Mouse (Mus musculus) intestine, embryonic 15.5 days (tissue): Measurements from ENCODE around the gene Olfr114. TPM values are rescaled to one million over a fixed set of nuclear protein-coding genes. Genes with fewer than 3 reads are reported as not detected.
A peak's percentile ranks its signal among the peaks of the same experiment; 100 is the strongest.

Experiments used
- ATAC-seq: fragments of 200-750 bp; cut with Nextera tagmentation; 2 replicates; pipeline ENCODE4 v1.8.0; 2017; ENCODE audit warnings: moderate TSS enrichment, moderate library complexity
- H3K27ac ChIP-seq: fragments of 300-500 bp; sonication (generic); 2 replicates; pipeline ENCODE4 v1.5.1; 2015; ENCODE audit warnings: mild to moderate bottlenecking, inconsistent platforms
- H3K27me3 ChIP-seq: fragments of 300-500 bp; sonication (generic); replicated peaks from 2 replicates; pipeline ENCODE4 v1.6.1; 2015; ENCODE audit warnings: inconsistent platforms
- H3K36me3 ChIP-seq: fragments of 300-500 bp; sonication (generic); 2 replicates; pipeline ENCODE4 v1.6.1; 2015; ENCODE audit warnings: inconsistent platforms
- H3K4me1 ChIP-seq: fragments of 300-500 bp; sonication (generic); replicated peaks from 2 replicates; pipeline ENCODE4 v1.6.1; 2015; ENCODE audit warnings: inconsistent platforms
- H3K4me2 ChIP-seq: fragments of 300-500 bp; sonication (generic); replicated peaks from 2 replicates; pipeline ENCODE4 v1.6.1; 2015; ENCODE audit warnings: mild to moderate bottlenecking, inconsistent platforms
- H3K4me3 ChIP-seq: fragments of 300-500 bp; sonication (generic); replicated peaks from 2 replicates; pipeline ENCODE4 v1.5.1; 2015; ENCODE audit warnings: inconsistent platforms
- H3K9ac ChIP-seq: fragments of 300-500 bp; sonication (generic); 2 replicates; pipeline ENCODE4 v1.6.1; 2015; ENCODE audit warnings: inconsistent platforms
- H3K9me3 ChIP-seq: fragments of 300-500 bp; sonication (generic); 2 replicates; pipeline ENCODE4 v1.6.1; 2016; ENCODE audit warnings: inconsistent platforms
- WGBS: fragments of 180-500 bp; shearing (Covaris S2); methylation state at CpG from one replicate; pipeline ENCODE4 v1.1.7; 2015; 5-methylcytosine and 5-hydroxymethylcytosine counted together
- polyA plus RNA-seq: library from polyadenylated mRNA; unstranded; fragments of >200 nt; fragmentation: Nextera tagmentation; extraction: Ambion mirVana; gene quantifications from 2 replicates; pipeline ENCODE4 v1.2.1, GENCODE M21; 2015

Olfr114 gene
- polyA plus RNA-seq, result not detected in 2 replicates

DNA sequence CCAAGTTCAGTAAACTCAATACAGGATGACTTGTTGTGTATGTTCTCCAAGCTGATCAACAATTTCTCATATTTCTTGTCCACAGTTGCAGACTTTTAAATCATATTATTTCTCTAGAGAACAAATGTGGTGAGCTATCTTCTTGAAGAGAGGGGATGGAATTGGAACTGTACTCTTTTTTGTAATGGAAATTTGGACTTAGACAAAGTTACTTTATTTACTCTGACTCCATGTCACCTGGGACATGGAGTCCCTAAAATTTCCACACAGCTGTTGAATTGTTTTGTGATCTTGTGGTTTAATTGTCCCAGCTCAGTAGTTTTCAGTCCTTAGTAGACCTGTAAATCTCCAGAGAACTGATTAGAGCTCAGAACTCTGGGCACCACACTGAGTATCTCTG, at the start of gene Olfr114:
Olfr114 (minus strand) TSS at position 101 of the 400 bp plus-strand sequence.
- Histone ChIP-seq H3K4me1 (no peaks in the 10 kb centered on the region), H3K9ac (no peak within 1 kb of the TSS), H3K4me2 (no peak within 1 kb of the TSS), H3K4me3 (no peak within 1 kb of the TSS), H3K9me3 (no peaks in the 10 kb centered on the region), H3K27me3 (no peaks in the 10 kb centered on the region), H3K36me3 (no peaks in the 10 kb centered on the region), H3K27ac (no peak within 1 kb of the TSS)
- ATAC-seq, result no peak

DNA sequence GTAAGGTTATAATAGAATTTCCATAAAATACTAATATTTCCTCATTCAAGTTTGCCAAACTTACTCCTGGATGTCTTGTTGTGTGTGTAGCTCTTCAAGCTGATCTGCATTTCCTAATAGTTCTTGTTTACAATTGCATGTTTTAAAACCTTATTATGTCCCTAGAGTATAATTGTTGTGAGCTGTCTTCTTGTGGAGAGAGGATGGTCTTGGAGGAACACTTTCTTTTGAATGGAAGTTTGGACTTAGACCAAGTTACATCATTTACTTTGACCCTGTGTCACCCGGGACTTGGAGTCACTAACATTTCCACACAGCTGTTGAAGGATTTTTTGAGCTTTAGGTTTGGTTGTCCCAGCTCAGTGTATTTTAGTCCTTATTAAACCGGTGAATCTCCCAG, 34.5 kb upstream of the Olfr114 start, which contains the start of the genes Olfr115 and Olfr116:
Olfr115 (minus strand) TSS at position 101 of the 400 bp plus-strand sequence.
Olfr116 (minus strand) TSS at position 191 of the 400 bp plus-strand sequence.
- H3K9ac ChIP-seq, result no peak within 1 kb of the TSS
- 85% methylated on average over 2 of the region's 2 CpGs for WGBS
- no peaks in the 10 kb centered on the region for H3K36me3 ChIP-seq
- ATAC-seq, result no peak
- H3K4me1 ChIP-seq, result no peaks in the 10 kb centered on the region
- H3K4me2 ChIP-seq, result no peak within 1 kb of the TSS
- no peaks in the 10 kb centered on the region for H3K27me3 ChIP-seq
- no peak within 1 kb of the TSS for H3K4me3 ChIP-seq
- no peak within 1 kb of the TSS for H3K27ac ChIP-seq
- 0 out of 2 replicates have a peak, but pooled peaks cover 4% of the 10 kb centered on the region for H3K9me3 ChIP-seq

DNA sequence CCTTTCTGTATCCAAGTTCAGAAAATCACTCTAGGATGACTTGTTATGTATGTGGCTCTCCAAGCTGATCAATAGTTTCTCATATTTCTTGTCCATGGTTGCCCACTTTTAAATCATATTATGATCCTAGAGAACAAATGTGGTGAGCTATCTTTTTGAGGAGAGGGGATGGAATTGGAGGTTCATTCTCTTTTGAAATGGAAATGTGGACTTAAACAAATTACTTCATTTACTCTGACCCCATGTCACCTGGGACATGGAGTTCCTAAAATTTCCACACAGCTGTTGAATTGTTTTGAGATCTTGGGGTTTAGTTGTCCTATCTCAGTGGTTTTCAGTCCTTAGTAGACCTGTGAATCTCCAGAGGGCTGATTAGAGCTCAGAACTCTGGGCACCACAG, 15.0 kb downstream of the Olfr114 start, which contains the start of gene Olfr113:
Olfr113 (minus strand) TSS at position 101 of the 400 bp plus-strand sequence.
- H3K9ac ChIP-seq, result no peak within 1 kb of the TSS
- ATAC-seq, result no peak

GRCm38 (mm10) chr17:37569351-37569750, 23.2 kb downstream of the Olfr114 start, which contains the start of gene Olfr112:
Gene Olfr112, minus strand, starts transcription at chr17:37569451.
- Histone ChIP-seq H3K4me1 (no peaks in the 10 kb centered on the region), H3K9ac (no peak within 1 kb of the TSS), H3K36me3 (no peaks in the 10 kb centered on the region), H3K4me2 (no peak within 1 kb of the TSS), H3K27me3 (no peaks in the 10 kb centered on the region), H3K27ac (no peak within 1 kb of the TSS), H3K9me3 (no peaks in the 10 kb centered on the region), H3K4me3 (no peak within 1 kb of the TSS)
- ATAC-seq, result no peak

More for the DNA sequence above, 15.0 kb downstream of the Olfr114 start, which contains the start of gene Olfr113:
- no peaks in the 10 kb centered on the region for H3K9me3 ChIP-seq
- H3K36me3 ChIP-seq, result no peaks in the 10 kb centered on the region
- no peak within 1 kb of the TSS for H3K4me3 ChIP-seq
- H3K27ac ChIP-seq, result no peak within 1 kb of the TSS
- no peaks in the 10 kb centered on the region for H3K27me3 ChIP-seq
- H3K4me2 ChIP-seq, result no peak within 1 kb of the TSS
- no peaks in the 10 kb centered on the region for H3K4me1 ChIP-seq

GRCm38 (mm10) chr17:37558913-37559615, 33.5 kb downstream of the Olfr114 start:
- no peak overlapping the region for H3K4me2 ChIP-seq
- ATAC-seq, result peak; percentile 97
- no peaks in the 10 kb centered on the region for H3K9me3 ChIP-seq
- H3K27me3 ChIP-seq, result no peaks in the 10 kb centered on the region
- H3K27ac ChIP-seq, result no peak overlapping the region
- no peaks in the 10 kb centered on the region for H3K4me1 ChIP-seq
- no peak overlapping the region for H3K4me3 ChIP-seq
- WGBS, result 54% methylated on average over 1 of the region's 1 CpGs
- no peaks in the 10 kb centered on the region for H3K36me3 ChIP-seq
- no peak overlapping the region for H3K9ac ChIP-seq

DNA sequence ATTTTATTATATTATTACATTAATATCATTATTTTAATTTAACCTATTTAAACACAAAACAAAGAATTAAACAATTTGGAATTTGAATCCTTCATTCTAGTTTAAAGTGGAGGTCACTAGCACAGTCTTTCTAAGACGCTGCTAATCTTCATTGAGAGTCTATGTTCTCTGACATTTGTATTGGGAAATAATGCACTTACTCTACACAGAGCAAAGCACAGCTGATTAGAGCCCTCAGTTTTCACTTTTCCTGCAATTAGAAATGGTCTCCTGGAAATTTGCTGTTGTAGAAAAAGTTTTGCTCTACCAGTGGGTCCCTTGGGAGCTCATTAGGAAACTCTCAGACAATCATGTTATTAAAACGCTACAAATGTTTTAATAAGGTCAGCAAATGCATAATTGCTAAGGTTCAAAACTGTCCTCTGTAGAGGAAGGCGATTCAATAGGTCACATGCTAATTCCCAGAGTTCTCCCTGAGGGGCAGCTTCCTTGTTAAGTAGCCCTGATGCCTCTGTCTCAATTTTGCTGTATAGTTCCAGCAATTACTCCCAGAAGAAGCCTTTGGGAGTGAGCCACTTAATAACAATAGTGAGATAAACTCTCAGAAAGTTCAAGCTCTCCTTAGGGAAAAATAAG, 48.6 kb downstream of the Olfr114 start:
- H3K4me3 ChIP-seq, result no peak overlapping the region
- H3K36me3 ChIP-seq, result no peaks in the 10 kb centered on the region
- no peaks in the 10 kb centered on the region for H3K9me3 ChIP-seq
- ATAC-seq, result no peak
- 67% methylated on average over 3 of the region's 3 CpGs for WGBS
- H3K27ac ChIP-seq, result no peak overlapping the region
- no peaks in the 10 kb centered on the region for H3K4me1 ChIP-seq
- no peaks in the 10 kb centered on the region for H3K27me3 ChIP-seq
- no peak overlapping the region for H3K9ac ChIP-seq
- no peak overlapping the region for H3K4me2 ChIP-seq

DNA sequence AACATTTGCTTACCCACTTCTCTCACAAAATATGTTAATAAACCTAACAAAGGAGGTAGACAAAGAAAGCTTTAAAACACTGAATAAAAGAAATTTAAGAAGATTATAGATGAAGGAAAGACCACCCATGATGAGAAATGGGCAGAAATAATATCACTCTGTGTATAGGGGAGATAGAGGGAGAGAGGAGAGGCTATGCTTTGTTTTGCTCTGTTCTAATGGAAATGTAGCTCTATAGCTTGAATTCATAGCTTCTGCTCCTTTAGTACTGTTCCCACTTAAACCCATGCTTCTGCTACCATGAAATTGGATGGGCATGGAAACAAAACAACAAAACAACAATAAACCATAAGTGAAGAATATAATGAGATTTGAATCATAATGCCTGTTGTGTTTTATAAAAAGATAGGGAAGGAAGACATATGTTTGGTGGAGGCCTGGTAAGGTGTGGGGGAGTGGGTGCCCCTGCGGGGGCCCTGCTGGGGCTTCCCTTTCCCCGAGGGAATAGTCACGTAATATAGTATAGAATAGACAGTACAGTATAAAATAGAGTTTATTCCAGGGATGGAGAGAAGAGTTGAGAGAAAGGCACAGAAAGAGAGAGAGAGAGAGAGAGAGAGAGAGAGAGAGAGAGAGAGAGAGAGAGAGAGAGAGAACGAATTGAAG, 51.0 kb downstream of the Olfr114 start:
- Histone ChIP-seq H3K4me1 (no peaks in the 10 kb centered on the region), H3K9ac (no peak overlapping the region), H3K27ac (no peak overlapping the region), H3K4me3 (no peak overlapping the region), H3K36me3 (no peaks in the 10 kb centered on the region), H3K9me3 (no peaks in the 10 kb centered on the region), H3K4me2 (no peak overlapping the region), H3K27me3 (no peaks in the 10 kb centered on the region)
- no peak for ATAC-seq
- 78% methylated on average over 4 of the region's 4 CpGs for WGBS

Other genes starting within 250 kb of the Olfr114 start
- not detected in 2 replicates for gene Olfr104-ps, start 233.2 kb downstream of the Olfr114 start, polyA plus RNA-seq
- not detected in 2 replicates for gene Olfr105-ps, start 213.7 kb downstream of the Olfr114 start, polyA plus RNA-seq
- gene Olfr106-ps, start 202.3 kb downstream of the Olfr114 start, polyA plus RNA-seq, result not detected in 2 replicates
- gene Olfr107, start 193.5 kb downstream of the Olfr114 start, polyA plus RNA-seq, result not detected in 2 replicates
- not detected in 2 replicates for gene Olfr108, start 147.3 kb downstream of the Olfr114 start, polyA plus RNA-seq
- not detected in 2 replicates for gene Olfr109, start 133.8 kb downstream of the Olfr114 start, polyA plus RNA-seq
- gene H2-M2, start 109.2 kb downstream of the Olfr114 start, polyA plus RNA-seq, result not detected in 2 replicates
- not detected in 2 replicates for gene Olfr110, start 100.3 kb downstream of the Olfr114 start, polyA plus RNA-seq
- 0.09 TPM in 1 of 2 replicates, not detected in the other for gene Olfr111, start 84.7 kb downstream of the Olfr114 start, polyA plus RNA-seq
- not detected in 2 replicates for gene Olfr112, start 23.3 kb downstream of the Olfr114 start, polyA plus RNA-seq
- gene Olfr113, start 15.1 kb downstream of the Olfr114 start, polyA plus RNA-seq, result not detected in 2 replicates
- gene Olfr115, start 34.4 kb upstream of the Olfr114 start, polyA plus RNA-seq, result not detected in 2 replicates
- not detected in 2 replicates for gene Olfr116, start 34.5 kb upstream of the Olfr114 start, polyA plus RNA-seq
- not detected in 2 replicates for gene Olfr117, start 71.0 kb upstream of the Olfr114 start, polyA plus RNA-seq
- gene Olfr118, start 74.2 kb upstream of the Olfr114 start, polyA plus RNA-seq, result not detected in 2 replicates
- gene Olfr119, start 103.8 kb upstream of the Olfr114 start, polyA plus RNA-seq, result not detected in 2 replicates
- gene Olfr120, start 129.1 kb upstream of the Olfr114 start, polyA plus RNA-seq, result not detected in 2 replicates
- not detected in 2 replicates for gene Olfr121, start 156.1 kb upstream of the Olfr114 start, polyA plus RNA-seq
- gene Olfr122, start 175.9 kb upstream of the Olfr114 start, polyA plus RNA-seq, result not detected in 2 replicates
- not detected in 2 replicates for gene Olfr123, start 200.8 kb upstream of the Olfr114 start, polyA plus RNA-seq
- not detected in 2 replicates for gene Olfr124, start 207.1 kb upstream of the Olfr114 start, polyA plus RNA-seq
- not detected in 2 replicates for gene Olfr125, start 240.2 kb upstream of the Olfr114 start, polyA plus RNA-seq